Mouse (Mus musculus): ENCODE data around the gene Nav3.
A peak's percentile ranks its signal among the peaks of the same experiment; 100 is the strongest.

The Nav3 gene

DNA sequence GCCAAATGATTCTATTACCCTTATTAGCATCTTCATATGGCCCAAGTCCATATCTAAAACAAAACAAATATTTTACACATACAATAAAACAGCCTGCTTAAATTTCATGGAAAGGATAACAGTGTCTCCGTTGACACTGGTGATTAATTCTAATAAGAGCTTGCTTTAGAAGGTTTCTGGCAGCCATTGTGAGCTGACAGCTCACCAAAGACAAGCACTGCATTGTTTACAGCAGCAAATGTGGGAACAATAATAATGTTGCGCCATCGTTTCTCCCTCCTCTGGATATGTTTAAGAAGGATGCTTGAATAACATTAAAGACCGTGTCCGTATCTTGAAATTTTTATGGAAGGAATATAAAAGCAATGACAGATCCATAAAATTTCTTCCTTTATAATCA is 280.1 kb downstream of the Nav3 start:
- DNase-seq: no peak

GRCm38 (mm10) chr10:110169416-110169815 is 286.6 kb downstream of the Nav3 start:
- DNase-seq: no peak

GRCm38 (mm10) chr10:110168892-110169291 is 287.1 kb downstream of the Nav3 start:
- no peak for DNase-seq

DNA sequence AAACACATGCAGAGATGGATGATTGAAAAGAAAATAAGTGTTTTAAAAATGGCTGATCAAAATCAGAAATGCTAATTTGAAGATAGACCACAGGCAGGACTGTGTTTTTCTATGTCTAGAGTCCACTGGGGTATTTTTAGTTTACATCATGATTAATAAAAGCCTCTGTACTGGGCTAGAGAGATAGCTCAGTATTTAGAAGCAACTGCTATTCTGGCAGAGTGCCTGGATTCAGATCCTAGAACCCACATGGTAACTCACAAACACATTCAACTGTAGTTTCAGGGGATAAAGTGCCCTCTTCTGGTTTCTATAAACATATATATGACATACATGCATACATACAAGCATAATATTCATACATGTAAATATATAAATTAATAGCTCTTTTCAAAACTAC is 293.4 kb downstream of the Nav3 start:
- DNase-seq: no peak

GRCm38 (mm10) chr10:110160894-110161293 is 295.1 kb downstream of the Nav3 start:
- no peak for DNase-seq

GRCm38 (mm10) chr10:110159548-110159947 is 296.5 kb downstream of the Nav3 start:
- DNase-seq: no peak

DNA sequence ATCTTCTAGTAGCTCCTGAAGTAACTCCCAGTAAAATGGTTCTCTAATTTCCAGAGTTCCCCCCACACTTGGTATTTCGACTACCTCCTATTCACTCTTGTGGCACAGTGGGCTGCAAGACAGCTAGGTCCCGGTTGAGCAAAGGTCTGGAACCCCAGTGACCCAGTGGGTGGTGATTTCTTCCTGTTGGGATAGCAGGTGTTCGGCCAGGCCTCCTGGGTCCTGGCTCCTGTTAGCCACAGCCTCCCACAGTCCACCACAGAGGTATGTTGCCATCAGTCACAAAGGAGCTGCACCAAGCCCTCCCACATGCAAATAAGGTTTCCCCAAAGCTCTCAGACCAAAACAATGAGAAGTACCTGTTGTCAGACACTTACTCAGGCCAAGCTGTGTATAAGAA is 297.9 kb downstream of the Nav3 start:
- no peak for DNase-seq

GRCm38 (mm10) chr10:110156412-110156811 is 299.6 kb downstream of the Nav3 start:
- no peak for DNase-seq

GRCm38 (mm10) chr10:110155494-110155893 is 300.5 kb downstream of the Nav3 start:
- no peak for DNase-seq

DNA sequence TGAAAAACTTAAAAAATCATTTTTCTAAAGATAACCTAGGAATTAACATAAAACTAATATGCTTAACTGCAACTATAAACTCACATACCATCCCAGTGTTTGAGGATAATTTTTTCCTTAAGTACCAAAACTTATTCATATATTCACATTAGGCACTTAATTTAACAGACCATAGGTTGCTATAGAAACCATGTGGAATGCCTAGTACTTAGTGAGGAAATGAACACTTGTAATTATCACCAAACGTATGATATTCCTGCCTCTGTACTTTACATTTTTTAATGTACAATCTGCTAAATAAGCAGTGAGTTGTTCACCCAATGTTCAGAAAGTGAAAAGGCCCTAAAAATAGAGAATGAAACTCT is 301.1 kb downstream of the Nav3 start:
- DNase-seq: no peak

DNA sequence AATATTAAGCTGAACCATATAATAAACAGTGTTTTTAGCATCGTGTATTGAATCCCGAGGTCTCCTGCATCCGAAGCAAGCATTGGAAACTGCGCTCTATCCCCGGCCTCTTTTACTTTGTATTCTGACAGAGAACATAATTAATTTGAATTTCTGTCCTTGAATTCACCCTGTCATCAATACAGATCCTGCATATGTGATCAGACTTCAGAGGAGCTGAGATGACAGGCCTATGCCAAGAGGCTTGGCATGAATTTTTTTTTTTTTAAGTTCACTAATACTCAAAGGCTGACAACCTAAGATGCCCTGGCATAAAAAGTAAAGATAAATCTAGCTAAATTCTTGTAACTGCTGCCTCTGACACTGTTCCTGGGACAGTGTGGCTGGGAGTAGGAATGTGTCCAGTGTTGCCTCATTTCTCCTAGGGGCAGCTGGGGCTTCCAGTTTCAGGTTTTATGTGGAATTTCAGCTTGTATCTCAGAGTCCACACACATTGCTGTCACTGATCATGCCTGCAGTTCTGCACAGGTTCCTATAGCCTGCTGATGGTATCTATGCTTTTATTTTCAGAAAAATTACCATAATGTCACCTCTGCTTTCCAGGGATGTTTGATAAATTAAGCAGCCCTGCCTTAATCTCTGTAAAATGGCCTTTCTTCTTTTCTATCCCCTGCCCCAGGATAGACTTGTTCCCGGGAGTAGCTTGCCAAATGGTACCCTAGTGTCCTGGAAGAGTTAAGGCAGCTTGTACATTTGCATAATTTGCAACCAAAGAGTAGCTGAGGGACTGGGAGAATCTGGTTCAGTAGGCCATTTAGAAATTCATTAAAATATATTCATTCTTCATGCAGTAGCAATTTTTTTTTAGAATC is 301.8 kb downstream of the Nav3 start:
- no peak for DNase-seq

DNA sequence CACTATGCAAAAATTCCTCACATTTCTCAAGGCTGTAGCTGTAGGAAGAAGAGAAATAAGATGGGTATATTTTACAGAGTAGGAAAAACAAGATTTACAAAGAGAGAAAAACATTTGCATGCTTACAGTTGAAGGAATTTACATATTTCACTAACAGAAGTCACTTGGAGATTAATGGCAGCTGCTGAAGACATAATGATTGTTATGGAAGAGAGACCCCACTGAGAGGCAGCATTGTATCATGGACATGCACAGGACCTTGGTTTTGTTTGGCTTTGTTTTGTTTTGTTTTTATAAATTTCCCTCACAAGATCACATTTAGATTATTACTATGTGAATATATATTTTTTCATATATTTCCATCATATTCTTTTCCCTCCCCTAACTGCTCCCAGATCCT is 335.4 kb downstream of the Nav3 start:
- no peak for DNase-seq

GRCm38 (mm10) chr10:110117341-110117740 is 338.7 kb downstream of the Nav3 start:
- DNase-seq: no peak

GRCm38 (mm10) chr10:110112669-110113458 is 343.1 kb downstream of the Nav3 start:
- no peak for DNase-seq

- no peak for DNase-seq
Observed at GRCm38 (mm10) chr10:110103255-110103654, 352.7 kb downstream of the Nav3 start.

DNA sequence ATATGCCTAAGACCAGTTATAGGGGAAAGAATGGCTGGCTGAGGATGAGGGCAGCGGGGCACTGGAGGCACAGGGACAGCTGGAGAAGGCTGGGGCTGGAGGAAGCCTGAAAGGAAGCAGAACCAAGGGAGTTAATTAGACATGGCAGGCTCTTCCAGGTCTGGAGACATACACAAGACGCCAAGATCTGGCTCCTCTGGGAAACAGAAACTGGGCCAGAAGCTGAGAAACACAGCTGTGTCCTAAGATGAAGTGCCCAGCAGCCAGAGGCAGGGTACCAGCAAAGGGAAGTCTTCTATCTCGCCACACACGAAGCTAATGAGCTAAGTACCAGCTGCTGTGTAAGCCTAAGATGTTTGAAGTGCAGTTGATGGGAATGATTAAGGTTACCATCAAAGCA is 353.8 kb downstream of the Nav3 start:
- DNase-seq: no peak

DNA sequence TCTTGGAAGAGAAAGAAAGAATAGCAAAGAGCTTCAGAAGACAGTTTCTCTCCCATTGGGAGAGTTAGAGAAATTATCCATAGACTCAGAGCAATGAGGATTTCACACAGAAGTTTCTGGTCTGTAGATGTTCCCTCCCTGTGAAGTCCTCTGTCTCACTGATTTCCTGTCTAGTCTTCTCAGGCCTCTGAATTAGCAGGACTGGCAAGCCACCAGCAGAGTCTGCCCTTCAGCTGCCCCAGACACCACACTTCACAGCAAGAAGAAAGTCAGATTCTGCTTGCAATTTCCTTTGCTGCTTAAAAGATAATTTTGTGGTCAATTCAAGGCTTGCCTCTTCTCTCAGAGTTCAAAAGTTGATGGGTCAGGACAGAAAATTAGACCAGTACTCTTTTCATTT is 361.6 kb downstream of the Nav3 start:
- DNase-seq: peak; percentile 68 to 70

DNA sequence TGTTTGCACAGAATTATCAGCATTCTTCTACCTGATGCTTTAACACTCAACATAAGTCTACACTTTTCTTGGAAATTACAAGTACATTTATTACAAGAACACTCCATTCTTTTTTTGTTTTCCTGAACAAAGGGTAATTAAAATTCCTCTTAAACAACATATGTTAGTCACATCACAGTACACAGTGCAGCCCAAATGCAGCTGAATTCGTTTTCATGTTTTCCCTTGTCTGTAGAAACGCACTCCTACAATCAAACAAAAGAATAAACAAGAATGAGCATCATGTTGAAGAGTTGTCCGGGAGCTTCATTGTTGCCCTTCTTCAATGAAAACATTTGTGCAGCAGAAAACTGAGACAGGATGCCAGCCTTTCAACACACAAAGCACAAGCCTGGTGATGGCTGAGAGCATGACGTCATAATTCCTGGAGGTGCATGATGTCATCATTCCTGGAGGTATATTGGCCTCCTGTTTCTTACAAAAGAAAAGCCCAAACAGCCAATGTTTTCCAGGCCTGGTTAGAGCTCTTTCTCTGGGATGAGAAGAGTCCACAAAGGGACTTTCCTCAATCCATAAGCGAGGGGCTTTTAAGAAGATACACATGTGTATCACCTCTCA is 367.5 kb downstream of the Nav3 start:
- DNase-seq: no peak

DNA sequence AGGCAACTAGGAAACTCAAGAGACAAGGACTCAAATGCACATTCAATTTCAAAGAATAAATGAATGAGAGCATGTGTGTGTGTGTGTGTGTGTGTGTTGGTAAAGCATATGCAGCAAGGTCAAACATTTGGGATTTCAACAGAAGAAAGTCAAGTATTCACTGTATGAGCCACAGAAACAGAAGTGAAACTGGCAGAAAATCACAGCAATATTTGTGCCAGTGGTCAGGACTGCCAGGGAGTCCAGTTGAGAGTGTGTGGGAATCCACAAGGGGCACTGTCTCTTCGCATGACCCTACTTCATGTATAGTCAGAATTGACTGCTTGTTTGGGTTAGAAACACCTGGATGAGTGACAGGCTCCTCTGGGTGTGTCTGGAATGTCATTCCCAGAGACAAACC is 370.1 kb downstream of the Nav3 start:
- DNase-seq: no peak

GRCm38 (mm10) chr10:110085156-110085555 is 370.8 kb downstream of the Nav3 start:
- peak; percentile 39 to 72 for DNase-seq

- no peak for DNase-seq
Observed at GRCm38 (mm10) chr10:110076575-110076974, 379.4 kb downstream of the Nav3 start.

DNA sequence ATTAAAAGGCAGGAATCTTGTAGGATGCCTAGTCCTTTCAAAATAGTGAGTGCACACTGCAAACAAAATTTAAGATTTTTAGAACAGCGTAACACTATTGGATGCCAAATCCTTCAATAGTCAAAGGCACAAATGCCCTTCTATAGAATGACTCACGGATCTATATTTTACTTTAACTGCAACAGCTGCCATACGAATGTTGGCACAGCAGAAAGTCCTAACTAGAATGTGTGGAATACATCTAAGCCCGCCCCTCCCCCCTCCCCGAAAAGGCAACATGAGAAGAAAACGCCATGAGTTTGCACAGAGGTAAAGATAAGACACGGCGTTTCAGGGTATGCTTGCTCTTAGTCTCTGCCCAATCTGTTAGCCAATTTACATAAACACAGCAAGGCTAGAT is 383.6 kb downstream of the Nav3 start:
- no peak for DNase-seq

- no peak for DNase-seq
Observed at GRCm38 (mm10) chr10:110061166-110061565, 394.8 kb downstream of the Nav3 start.

DNA sequence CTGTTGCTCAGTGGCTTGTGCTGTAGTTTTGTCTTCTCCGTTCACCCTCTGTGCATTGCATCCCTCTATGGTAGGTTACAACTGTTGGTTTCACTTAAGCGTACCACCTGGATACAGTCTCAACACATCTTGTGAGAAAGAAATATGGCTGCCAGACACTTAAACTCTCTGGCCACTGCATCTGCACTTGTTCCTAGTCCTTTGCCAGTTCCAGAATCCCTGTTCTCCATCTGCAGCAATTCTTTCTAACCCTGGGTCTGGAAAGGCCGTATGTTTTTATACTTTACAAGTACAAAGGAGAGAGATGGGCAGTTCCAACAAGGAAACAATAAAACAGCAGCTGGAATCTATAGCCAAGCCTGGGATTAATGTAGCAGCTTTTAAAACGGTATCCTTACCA is 418.5 kb downstream of the Nav3 start:
- no peak for DNase-seq
